9 mouse cellular contexts compared by ENCODE assay signal in the genomic region with DNA sequence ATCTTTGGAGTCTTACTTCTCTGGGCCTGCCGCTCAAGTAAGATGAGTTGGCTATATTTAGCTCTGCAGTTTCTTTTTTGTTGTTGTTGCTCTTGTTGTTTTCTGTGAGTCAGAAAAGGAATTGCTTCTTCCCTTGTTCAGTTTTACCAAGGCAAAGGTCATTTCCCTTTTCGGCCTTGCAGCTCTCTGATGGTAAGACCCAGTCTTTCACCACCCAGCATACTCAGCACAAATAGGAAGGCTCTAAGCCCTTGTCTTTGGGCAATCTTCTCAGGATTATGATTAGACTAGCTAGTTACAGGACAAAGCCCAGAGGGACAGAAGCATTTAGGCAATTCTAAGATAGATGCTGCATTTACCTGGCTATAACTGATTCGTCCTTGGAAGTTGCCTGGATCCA. TPM values are rescaled to one million over a fixed set of nuclear protein-coding genes. Genes with fewer than 3 reads are reported as not detected.
DNase-seq lines count a peak whose midpoint lies in the region; ATAC-seq and TF ChIP-seq lines count a peak whose summit lies in the region.
"Had no signal": no experiment of that assay in that cellular context is flagged by ENCODE, and none has a peak within 500 bp of the region (broad histone marks: within the 10 kb centered on the region; RNA-seq: fewer than 3 reads in every experiment).

No protein-coding gene starts in this region.

- no peak for DNase-seq in heart, postnatal 25 days (ENCODE audit: low spot score)
- DNase-seq in midbrain, postnatal 0 days (ENCODE audit: low spot score): no peak
- no peak for DNase-seq in midbrain, embryonic 11.5 days (ENCODE audit: low spot score, missing footprints)
- DNase-seq in limb, embryonic 10.5 days (ENCODE audit: low spot score): no peak
- no peak for DNase-seq in cerebellum, adult 9-10 months
- DNase-seq in cerebellum, postnatal 10 days: no peak
- DNase-seq: thymus, postnatal 36 days had no signal

- peak overlapping the region; percentile 78 for H3K4me2 ChIP-seq in heart, embryonic 12.5 days
- peak overlapping the region; percentile 57; the same call in 1 of the 2 replicates for H3K4me2 ChIP-seq in midbrain, postnatal 0 days (ENCODE audit: low read depth, low read length, poor library complexity, severe bottlenecking)
- no peak overlapping the region for H3K4me2 ChIP-seq in midbrain, embryonic 11.5 days
- H3K4me2 ChIP-seq in stomach, embryonic 16.5 days (ENCODE audit: low read depth, low read length): peak overlapping the region; percentile 66

- peaks cover 27% of the 10 kb centered on the region for H3K36me3 ChIP-seq in heart, embryonic 12.5 days
- no peaks in the 10 kb centered on the region for H3K36me3 ChIP-seq in midbrain, postnatal 0 days (ENCODE audit: insufficient read depth, low read length)
- H3K36me3 ChIP-seq in midbrain, embryonic 11.5 days (ENCODE audit: control insufficient read depth, insufficient read depth, low read length): no peaks in the 10 kb centered on the region
- H3K36me3 ChIP-seq in limb, embryonic 10.5 days: peaks cover 39% of the 10 kb centered on the region
- no peaks in the 10 kb centered on the region for H3K36me3 ChIP-seq in stomach, embryonic 16.5 days (ENCODE audit: control insufficient read depth, insufficient read depth, low read length)

- no peaks in the 10 kb centered on the region for H3K27me3 ChIP-seq in heart, embryonic 12.5 days (replicated peaks)
- no peaks in the 10 kb centered on the region for H3K27me3 ChIP-seq in midbrain, postnatal 0 days (ENCODE audit: insufficient read depth, low read length)
- no peaks in the 10 kb centered on the region for H3K27me3 ChIP-seq in midbrain, embryonic 11.5 days (ENCODE audit: control insufficient read depth, insufficient read depth, low read length)
- no peaks in the 10 kb centered on the region for H3K27me3 ChIP-seq in limb, embryonic 10.5 days (ENCODE audit: low read depth, poor library complexity, severe bottlenecking)
- H3K27me3 ChIP-seq in stomach, embryonic 16.5 days (ENCODE audit: control insufficient read depth, insufficient read depth, low read length): no peaks in the 10 kb centered on the region

- peaks cover 21% of the 10 kb centered on the region for H3K4me1 ChIP-seq in heart, embryonic 12.5 days (replicated peaks)
- H3K4me1 ChIP-seq in midbrain, postnatal 0 days (ENCODE audit: insufficient read depth, low read length): peaks cover 12% of the 10 kb centered on the region; the same call in 1 of the 2 replicates
- peaks cover 5% of the 10 kb centered on the region for H3K4me1 ChIP-seq in midbrain, embryonic 11.5 days (ENCODE audit: control insufficient read depth, insufficient read depth, low read length)
- H3K4me1 ChIP-seq in limb, embryonic 10.5 days: peaks cover 25% of the 10 kb centered on the region
- peaks cover 18% of the 10 kb centered on the region for H3K4me1 ChIP-seq in stomach, embryonic 16.5 days (ENCODE audit: control insufficient read depth, insufficient read depth, low read length)

- intact Hi-C loops in heart, postnatal 25 days (cut with DNase I): loop anchor here (5.0 kb wide), 1 partner anchor 240 kb away; the partner anchor contains the start of gene Map3k14

- H3K9me3 ChIP-seq in heart, embryonic 12.5 days (replicated peaks): no peaks in the 10 kb centered on the region
- H3K9me3 ChIP-seq in midbrain, postnatal 0 days (ENCODE audit: low read length): no peaks in the 10 kb centered on the region
- no peaks in the 10 kb centered on the region for H3K9me3 ChIP-seq in midbrain, embryonic 11.5 days (ENCODE audit: control insufficient read depth, low read length)
- H3K9me3 ChIP-seq in limb, embryonic 10.5 days (replicated peaks): no peaks in the 10 kb centered on the region
- H3K9me3 ChIP-seq in stomach, embryonic 16.5 days (replicated peaks; ENCODE audit: control insufficient read depth, low read length): no peaks in the 10 kb centered on the region

- H3K4me3 ChIP-seq in heart, embryonic 12.5 days: peak overlapping the region; percentile 67; the same call in 1 of the 2 replicates
- H3K4me3 ChIP-seq in midbrain, postnatal 0 days (ENCODE audit: low read depth, low read length): no peak overlapping the region
- no peak overlapping the region for H3K4me3 ChIP-seq in midbrain, embryonic 11.5 days (ENCODE audit: low read depth, low read length)
- H3K4me3 ChIP-seq in limb, embryonic 10.5 days: peak overlapping the region; percentile 66; the same call in 1 of the 2 replicates
- H3K4me3 ChIP-seq in stomach, embryonic 16.5 days (replicated peaks; ENCODE audit: low read length): no peak overlapping the region

- H3K9ac ChIP-seq in heart, embryonic 12.5 days: no peak overlapping the region
- no peak overlapping the region for H3K9ac ChIP-seq in midbrain, postnatal 0 days (replicated peaks; ENCODE audit: low read length, poor library complexity, severe bottlenecking)
- no peak overlapping the region for H3K9ac ChIP-seq in midbrain, embryonic 11.5 days (ENCODE audit: low read length)
- no peak overlapping the region for H3K9ac ChIP-seq in stomach, embryonic 16.5 days (ENCODE audit: low read length)

- TF ChIP-seq CTCF in midbrain, postnatal 0 days (IDR thresholded peaks at IDR 0.05): no peak

- WGBS in heart, embryonic 12.5 days: 77% methylated on average over 3 of the region's 3 CpGs
- WGBS in midbrain, postnatal 0 days: 92% methylated on average over 3 of the region's 3 CpGs
- WGBS in midbrain, embryonic 11.5 days: 93% methylated on average over 3 of the region's 3 CpGs
- 90% methylated on average over 3 of the region's 3 CpGs for WGBS in limb, embryonic 10.5 days
- WGBS in stomach, embryonic 16.5 days: 85% methylated on average over 3 of the region's 3 CpGs

- no peak overlapping the region for H3K27ac ChIP-seq in heart, embryonic 12.5 days (ENCODE audit: poor library complexity, severe bottlenecking)
- H3K27ac ChIP-seq in midbrain, postnatal 0 days (ENCODE audit: low read depth, low read length): no peak overlapping the region
- H3K27ac ChIP-seq in midbrain, embryonic 11.5 days (ENCODE audit: low read depth, low read length): no peak overlapping the region
- peak overlapping the region; percentile 87; the same call in 1 of the 2 replicates for H3K27ac ChIP-seq in limb, embryonic 10.5 days
- H3K27ac ChIP-seq in stomach, embryonic 16.5 days (ENCODE audit: low read length): no peak overlapping the region

- ATAC-seq in heart, embryonic 12.5 days (ENCODE audit: insufficient number of reproducible peaks, low FRiP score): no peak
- ATAC-seq in midbrain, postnatal 0 days (ENCODE audit: low FRiP score): no peak
- no peak for ATAC-seq in midbrain, embryonic 11.5 days (ENCODE audit: low FRiP score)
- no peak for ATAC-seq in stomach, embryonic 16.5 days (ENCODE audit: insufficient read depth, low FRiP score)

RNA-seq across cellular contexts. Expression of gene Nmt1, which starts 1.1 kb away (rescaled TPM):
- 46.9 and 50.4 TPM in 2 replicates for polyA plus RNA-seq in heart, embryonic 12.5 days (2016; fragmentation: Nextera tagmentation; extraction: Ambion mirVana)
- total RNA-seq in heart, postnatal 25 days (2021): 10 to 100 TPM; 65.2 to 66.1 TPM
- 48.6 and 56.3 TPM in 2 replicates for total RNA-seq in midbrain, postnatal 0 days (2014; rRNA removed)
- 39.1 and 40.5 TPM in 2 replicates for polyA plus RNA-seq in midbrain, postnatal 0 days (2015; fragmentation: Nextera tagmentation; extraction: Ambion mirVana)
- polyA plus RNA-seq in midbrain, embryonic 11.5 days (2014; fragmentation: Nextera tagmentation; extraction: Ambion mirVana): 45.6 and 51.3 TPM in 2 replicates
- polyA plus RNA-seq in limb, embryonic 10.5 days (2016; fragmentation: Nextera tagmentation; extraction: Ambion mirVana): 60.5 and 63.1 TPM in 2 replicates
- 50.8 and 53.7 TPM in 2 replicates for polyA plus RNA-seq in stomach, embryonic 16.5 days (2015; fragmentation: Nextera tagmentation; extraction: Ambion mirVana)

RNA-seq across cellular contexts. Expression of gene Dcakd, which starts 1.2 kb away (rescaled TPM):
- polyA plus RNA-seq in heart, embryonic 12.5 days (2016; fragmentation: Nextera tagmentation; extraction: Ambion mirVana): 94.1 and 95.2 TPM in 2 replicates
- 10 to 100 TPM; 83.5 to 84.3 TPM for total RNA-seq in heart, postnatal 25 days (2021)
- total RNA-seq in midbrain, postnatal 0 days (2014; rRNA removed): 154 and 191 TPM in 2 replicates
- 165 and 173 TPM in 2 replicates for polyA plus RNA-seq in midbrain, postnatal 0 days (2015; fragmentation: Nextera tagmentation; extraction: Ambion mirVana)
- 238 and 259 TPM in 2 replicates for polyA plus RNA-seq in midbrain, embryonic 11.5 days (2014; fragmentation: Nextera tagmentation; extraction: Ambion mirVana)
- 260 and 269 TPM in 2 replicates for polyA plus RNA-seq in limb, embryonic 10.5 days (2016; fragmentation: Nextera tagmentation; extraction: Ambion mirVana)
- 85.2 and 109 TPM in 2 replicates for polyA plus RNA-seq in stomach, embryonic 16.5 days (2015; fragmentation: Nextera tagmentation; extraction: Ambion mirVana)

Comparison
In these comparisons a context has a peak if more than half of its experiments do, and no peak if none do; other contexts are left out.
1. H3K4me3 ChIP-seq: peak in heart, embryonic 12.5 days (single experiment) and limb, embryonic 10.5 days (single experiment); none in midbrain, postnatal 0 days (single experiment), midbrain, embryonic 11.5 days (single experiment) and stomach, embryonic 16.5 days (single experiment).